Mouse (Mus musculus) megakaryocyte, embryonic 14.5 days (primary cell): ENCODE measurements around the gene Pepd. TPM values are rescaled to one million over a fixed set of nuclear protein-coding genes. Genes with fewer than 3 reads are reported as not detected.
A peak's percentile ranks its signal among the peaks of the same experiment; 100 is the strongest.
"Not testable (repeated sequence)": the region's sequence is repeated elsewhere in the genome, so short reads cannot be mapped to it uniquely, and the experiment has no call there.

ENCODE experiments used
- H3K27me3 ChIP-seq: replicated peaks from 2 replicates; pipeline ENCODE3; 2012; ENCODE audit warnings: inconsistent platforms
- H3K36me3 ChIP-seq: replicated peaks from 2 replicates; pipeline ENCODE3; 2012; ENCODE audit warnings: low read length, inconsistent platforms, mixed read lengths
- H3K4me1 ChIP-seq: 2 replicates; pipeline ENCODE4 v1.6.1; 2012; ENCODE audit warnings: inconsistent platforms
- H3K4me3 ChIP-seq: replicated peaks from 2 replicates; pipeline ENCODE3; 2012; ENCODE audit warnings: moderate library complexity, mild to moderate bottlenecking, inconsistent platforms
- H3K9me3 ChIP-seq: 2 replicates; pipeline ENCODE4 v1.6.1; 2012; ENCODE audit warnings: inconsistent platforms
- FLI1 ChIP-seq: IDR thresholded peaks from 2 replicates; pipeline ENCODE4 v1.6.1; 2012; ENCODE audit warnings: low read length, inconsistent platforms, mixed read lengths
- GATA1 ChIP-seq: IDR thresholded peaks from 3 replicates; pipeline ENCODE4 v1.6.1; 2012; ENCODE audit warnings: mixed read lengths, low read length, inconsistent platforms, borderline replicate concordance
- polyA plus RNA-seq: library from polyadenylated mRNA; stranded (reverse); fragments of >175 nt; gene quantifications from 2 replicates; pipeline ENCODE4 v1.2.3, GENCODE M21; 2012; ENCODE audit warnings: low replicate concordance; ENCODE audit not compliant: insufficient read depth

Pepd gene
- polyA plus RNA-seq, 1 experiment, result 8.1 TPM

- peaks cover 15% of the 10 kb centered on the region for H3K4me1 ChIP-seq
- no peak overlapping the region for H3K4me3 ChIP-seq
- peaks cover 41% of the 10 kb centered on the region for H3K36me3 ChIP-seq
- TF ChIP-seq GATA1, result no peak
- no peak for TF ChIP-seq FLI1
- H3K9me3 ChIP-seq, result peaks cover 13% of the 10 kb centered on the region
- no peaks in the 10 kb centered on the region for H3K27me3 ChIP-seq
Measured at GRCm38 (mm10) chr7:34973877-34974276, 61.7 kb downstream of the Pepd start.

GRCm38 (mm10) chr7:34975913-34976312 is 63.7 kb downstream of the Pepd start:
- no peaks in the 10 kb centered on the region for H3K27me3 ChIP-seq
- peaks cover 23% of the 10 kb centered on the region for H3K36me3 ChIP-seq
- H3K4me1 ChIP-seq, result peaks cover 6% of the 10 kb centered on the region
- TF ChIP-seq FLI1 (no peak), GATA1 (no peak)
- H3K4me3 ChIP-seq, result no peak overlapping the region
- H3K9me3 ChIP-seq, result peaks cover 4% of the 10 kb centered on the region; the same call in 1 of the 2 replicates

GRCm38 (mm10) chr7:34977403-34977802 is 65.2 kb downstream of the Pepd start:
- Histone ChIP-seq H3K4me3 (no peak overlapping the region), H3K36me3 (peaks cover 14% of the 10 kb centered on the region), H3K9me3 (peaks cover 6% of the 10 kb centered on the region), H3K4me1 (peaks cover 6% of the 10 kb centered on the region), H3K27me3 (no peaks in the 10 kb centered on the region)
- TF ChIP-seq FLI1 (no peak), GATA1 (no peak)

GRCm38 (mm10) chr7:34981803-34982202 is 69.6 kb downstream of the Pepd start:
- TF ChIP-seq FLI1 (no peak), GATA1 (no peak)
- peaks cover 9% of the 10 kb centered on the region for H3K36me3 ChIP-seq
- no peaks in the 10 kb centered on the region for H3K27me3 ChIP-seq
- no peak overlapping the region for H3K4me3 ChIP-seq
- H3K9me3 ChIP-seq, result peaks cover 10% of the 10 kb centered on the region
- H3K4me1 ChIP-seq, result peaks cover 29% of the 10 kb centered on the region

- not testable (repeated sequence) for H3K9me3 ChIP-seq, H3K36me3 ChIP-seq, H3K4me3 ChIP-seq, H3K27me3 ChIP-seq
- peaks cover 29% of the 10 kb centered on the region for H3K4me1 ChIP-seq
Measured at GRCm38 (mm10) chr7:34982372-34982771, 70.2 kb downstream of the Pepd start.

GRCm38 (mm10) chr7:34983702-34984475 is 71.7 kb downstream of the Pepd start:
- H3K4me1 ChIP-seq, result peaks cover 35% of the 10 kb centered on the region
- no peaks in the 10 kb centered on the region for H3K27me3 ChIP-seq
- peaks cover 10% of the 10 kb centered on the region for H3K9me3 ChIP-seq
- H3K36me3 ChIP-seq, result peaks cover 12% of the 10 kb centered on the region
- TF ChIP-seq GATA1 (no peak), FLI1 (no peak)
- peak overlapping the region; percentile 12 for H3K4me3 ChIP-seq

- Histone ChIP-seq H3K36me3 (peaks cover 14% of the 10 kb centered on the region), H3K4me3 (peak overlapping the region; percentile 71), H3K9me3 (peaks cover 10% of the 10 kb centered on the region), H3K4me1 (peaks cover 35% of the 10 kb centered on the region), H3K27me3 (no peaks in the 10 kb centered on the region)
- TF ChIP-seq GATA1 (no peak), FLI1 (no peak)
Measured at GRCm38 (mm10) chr7:34984526-34985133, 72.5 kb downstream of the Pepd start.

GRCm38 (mm10) chr7:34985216-34985615 is 73.0 kb downstream of the Pepd start:
- peak overlapping the region; percentile 53 for H3K4me3 ChIP-seq
- no peak for TF ChIP-seq GATA1
- TF ChIP-seq FLI1, result no peak
- H3K36me3 ChIP-seq, result peaks cover 19% of the 10 kb centered on the region
- H3K27me3 ChIP-seq, result no peaks in the 10 kb centered on the region
- peaks cover 35% of the 10 kb centered on the region for H3K4me1 ChIP-seq
- peaks cover 14% of the 10 kb centered on the region for H3K9me3 ChIP-seq

- TF ChIP-seq GATA1, result no peak
- Histone ChIP-seq H3K4me1 (peaks cover 36% of the 10 kb centered on the region), H3K36me3 (peaks cover 22% of the 10 kb centered on the region), H3K9me3 (peaks cover 17% of the 10 kb centered on the region), H3K4me3 (no peak overlapping the region), H3K27me3 (no peaks in the 10 kb centered on the region)
Measured at GRCm38 (mm10) chr7:34985646-34986045, 73.5 kb downstream of the Pepd start.

- no peak overlapping the region for H3K4me3 ChIP-seq
- peaks cover 17% of the 10 kb centered on the region for H3K9me3 ChIP-seq
- H3K36me3 ChIP-seq, result peaks cover 22% of the 10 kb centered on the region
- peaks cover 45% of the 10 kb centered on the region for H3K4me1 ChIP-seq
- no peak for TF ChIP-seq FLI1
- TF ChIP-seq GATA1, result no peak
- H3K27me3 ChIP-seq, result no peaks in the 10 kb centered on the region
Measured at GRCm38 (mm10) chr7:34986575-34987150, 74.5 kb downstream of the Pepd start.
